Mouse (Mus musculus) MEL (cell line): ENCODE measurements at regions not wholly inside any gene's neighbourhood (a gene's known extent, or its start where the extent isn't known, plus 50 kb on each side); places are given as distances from the start of the nearest gene placed in this dataset.

Experiments used
- GABPA ChIP-seq: IDR thresholded peaks from 2 replicates; pipeline ENCODE4 v1.6.1; 2012; ENCODE audit warnings: low read depth, mild to moderate bottlenecking, inconsistent platforms, low read length, improper control_type of control experiment, moderate library complexity
- RCOR1 ChIP-seq: IDR thresholded peaks from 2 replicates; pipeline ENCODE4 v1.6.1; 2012; ENCODE audit warnings: low read depth, mild to moderate bottlenecking, inconsistent platforms, low read length, improper control_type of control experiment

GRCm38 (mm10) chr14:76948481-76948880 lies 88.1 kb upstream of the Ccdc122 start:
- no peak for TF ChIP-seq RCOR1
- no peak for TF ChIP-seq GABPA
